Mouse (Mus musculus): ENCODE data around the gene Exoc3. TPM values are rescaled to one million over a fixed set of nuclear protein-coding genes. Genes with fewer than 3 reads are reported as not detected.

The Exoc3 gene
- polyA plus RNA-seq, 1 experiment: 40.4 TPM

DNA sequence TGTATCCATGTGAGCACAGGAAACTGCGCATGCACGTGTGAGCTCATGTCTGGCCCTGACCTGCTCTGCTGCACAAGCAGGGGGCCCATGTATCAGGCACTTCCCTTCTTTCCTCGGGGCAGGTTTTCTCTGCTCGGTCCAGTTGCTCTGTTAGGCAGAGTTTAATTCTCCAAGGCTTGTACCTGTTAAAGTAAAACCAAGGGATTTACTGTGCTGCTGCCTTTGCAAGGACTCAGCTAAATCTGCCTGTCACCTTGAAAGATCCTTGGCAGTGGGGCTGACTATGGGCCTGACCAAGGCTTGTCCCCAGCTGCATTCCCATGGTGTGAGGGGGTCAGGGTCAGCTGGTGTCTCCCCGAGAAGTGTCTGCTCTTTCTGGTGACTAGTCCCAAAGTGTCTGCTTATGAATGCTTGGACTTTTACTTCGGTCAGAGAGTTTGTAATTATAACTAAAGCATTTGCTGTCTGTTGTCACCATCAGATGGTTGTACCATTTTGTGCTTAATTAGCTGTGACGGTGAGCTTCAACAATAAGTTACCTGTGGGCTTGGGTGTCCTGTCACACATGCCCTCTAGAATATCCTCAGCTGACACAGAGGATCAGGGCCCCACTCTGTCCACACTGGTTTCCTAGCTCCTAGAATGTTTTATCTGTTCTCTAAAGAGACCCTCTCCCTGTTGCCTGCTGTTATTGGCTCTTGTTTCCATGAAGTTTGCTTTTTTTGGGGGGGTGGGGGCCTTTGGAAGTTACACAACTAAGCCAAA, 64.2 kb downstream of the Exoc3 start:
- no peak for DNase-seq (ENCODE audit: low read depth, low spot score)
- WGBS: 73% methylated on average over 7 of the region's 7 CpGs

DNA sequence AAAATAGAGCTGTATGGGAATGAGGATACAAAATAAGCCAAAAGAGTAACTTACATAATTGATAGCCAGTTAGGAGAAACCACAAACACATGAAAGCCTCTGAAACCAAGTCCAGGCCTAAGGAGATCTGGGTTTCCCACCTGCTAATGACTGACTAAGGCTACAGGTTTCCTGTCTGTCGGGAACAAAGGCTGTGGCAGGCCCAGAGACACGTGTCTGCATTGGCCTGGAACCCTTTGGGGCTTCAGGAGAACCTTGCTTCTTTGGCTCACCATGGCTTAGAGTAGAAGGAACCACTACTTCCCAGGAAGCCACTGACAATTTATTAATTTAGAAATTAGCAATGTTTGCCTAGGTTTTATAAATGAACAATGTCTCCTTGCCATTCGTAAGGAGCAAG, 65.2 kb downstream of the Exoc3 start:
- no peak for DNase-seq (ENCODE audit: low read depth, low spot score)
- WGBS: 71% methylated on average over 3 of the region's 3 CpGs

DNA sequence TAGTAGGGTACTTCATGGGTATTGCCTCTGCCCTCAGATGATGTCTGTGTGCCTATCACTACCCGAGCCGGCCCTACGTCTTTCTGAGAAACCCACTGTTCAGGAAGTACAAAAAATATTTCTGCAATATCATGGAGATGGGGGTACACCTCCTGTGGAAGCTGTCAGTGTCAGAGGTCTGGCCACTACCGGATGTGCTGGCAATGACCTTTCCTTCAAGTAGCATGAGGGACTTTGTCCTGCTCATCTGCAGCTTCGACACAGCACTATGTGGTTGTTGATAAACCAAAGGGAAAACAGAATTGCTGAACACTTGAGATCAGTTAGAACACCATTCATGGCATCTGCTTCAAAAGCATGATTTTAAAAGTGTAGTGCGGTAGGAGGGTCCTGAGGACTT, 67.7 kb downstream of the Exoc3 start:
- DNase-seq (ENCODE audit: low read depth, low spot score): no peak
- 90% methylated on average over 6 of the region's 6 CpGs for WGBS

- no peak for DNase-seq (ENCODE audit: low read depth, low spot score)
- 47% methylated on average over 7 of the region's 7 CpGs for WGBS
Observed at GRCm38 (mm10) chr13:74138906-74139647, 69.5 kb downstream of the Exoc3 start.

DNA sequence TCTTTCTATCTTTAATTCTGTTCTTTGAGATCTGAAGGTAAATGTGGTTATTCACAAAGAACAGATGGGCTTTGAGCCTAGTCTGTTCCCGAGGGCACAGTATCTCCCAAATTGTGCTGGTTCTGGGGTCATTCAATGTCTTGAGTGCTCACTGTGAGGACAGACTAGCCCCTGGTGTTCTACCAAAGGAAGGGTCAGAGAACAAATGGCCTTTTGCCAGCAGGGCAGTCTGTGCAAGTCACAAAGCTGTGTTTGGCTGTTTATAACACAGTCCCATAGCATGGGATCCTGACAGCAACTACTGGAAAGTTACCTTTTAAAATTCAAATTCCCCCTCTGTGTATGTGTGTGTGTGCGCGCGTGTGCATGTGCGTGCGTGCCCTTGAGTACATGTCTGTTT, 78.6 kb downstream of the Exoc3 start:
- WGBS: 93% methylated on average over 6 of the region's 6 CpGs
- no peak for DNase-seq (ENCODE audit: low read depth, low spot score)

DNA sequence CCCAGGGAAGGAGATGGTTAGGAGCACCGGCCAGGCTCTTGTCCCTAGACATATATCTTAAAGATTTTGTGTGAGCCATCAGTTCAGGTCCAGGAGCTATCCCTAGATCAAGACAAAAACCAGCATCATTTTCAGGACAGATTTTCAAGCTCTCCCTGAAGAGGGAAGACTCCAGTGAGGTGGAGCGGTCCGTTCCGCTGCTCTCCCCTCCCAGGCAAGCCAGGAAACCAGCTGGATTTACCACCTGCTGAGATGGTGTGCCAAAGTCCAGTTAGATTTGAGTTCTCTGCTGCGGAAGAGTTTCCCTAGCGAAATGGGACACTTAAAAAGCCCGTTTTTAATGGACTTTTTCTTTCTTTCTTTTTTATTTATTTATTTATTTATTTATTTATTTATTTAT, 81.0 kb downstream of the Exoc3 start:
- 38% methylated on average over 7 of the region's 7 CpGs for WGBS
- DNase-seq (ENCODE audit: low read depth, low spot score): no peak

DNA sequence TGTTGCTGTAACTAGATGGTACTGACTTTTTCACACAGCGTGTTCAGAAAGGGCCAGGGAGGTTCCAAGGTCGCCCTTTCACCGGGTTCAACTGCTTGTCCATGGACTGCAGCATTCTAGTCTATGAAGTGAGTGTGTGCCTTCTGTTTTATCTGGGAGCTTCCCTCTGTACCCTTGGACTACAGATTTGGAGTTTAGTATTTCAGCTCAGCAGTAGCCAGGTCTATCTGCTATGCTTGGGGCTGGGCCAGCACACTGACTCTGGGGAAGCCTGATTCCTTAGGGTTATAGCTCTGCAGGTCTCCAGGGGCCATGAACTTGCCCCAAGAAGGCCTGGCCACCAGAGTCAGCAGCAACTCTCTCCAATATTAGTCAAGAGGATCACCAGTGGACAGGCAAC, 85.9 kb downstream of the Exoc3 start:
- 88% methylated on average over 3 of the region's 3 CpGs for WGBS

DNA sequence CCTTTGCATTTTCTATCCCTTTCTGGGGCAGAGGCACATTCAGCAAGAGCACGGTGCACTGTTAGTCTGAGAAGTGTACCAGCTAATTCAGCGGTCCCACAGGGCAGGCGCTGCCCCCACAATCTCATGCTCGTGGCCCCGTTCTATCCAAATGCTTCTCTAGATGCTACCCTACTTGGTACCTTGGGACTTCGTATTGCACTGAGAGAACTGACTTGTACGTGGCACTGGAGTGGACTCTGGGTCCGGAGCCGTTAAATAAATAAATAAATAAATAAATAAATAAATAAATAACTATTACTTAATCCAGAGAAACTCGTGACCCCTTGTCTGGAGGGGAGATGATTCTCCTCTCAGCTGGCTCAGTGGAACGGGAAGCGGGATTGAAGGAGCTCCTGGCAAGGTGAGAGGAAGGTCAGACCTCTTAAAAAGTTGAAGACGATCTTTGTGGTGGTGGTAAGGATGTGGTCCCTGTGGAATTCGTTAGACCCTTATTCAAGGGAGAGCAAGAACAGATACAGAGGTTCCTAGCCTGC, 86.7 kb downstream of the Exoc3 start:
- no peak for DNase-seq (ENCODE audit: low read depth, low spot score)
- 63% methylated on average over 14 of the region's 14 CpGs for WGBS

More for the DNA sequence above, 85.9 kb downstream of the Exoc3 start:
- no peak for DNase-seq (ENCODE audit: low read depth, low spot score)

DNA sequence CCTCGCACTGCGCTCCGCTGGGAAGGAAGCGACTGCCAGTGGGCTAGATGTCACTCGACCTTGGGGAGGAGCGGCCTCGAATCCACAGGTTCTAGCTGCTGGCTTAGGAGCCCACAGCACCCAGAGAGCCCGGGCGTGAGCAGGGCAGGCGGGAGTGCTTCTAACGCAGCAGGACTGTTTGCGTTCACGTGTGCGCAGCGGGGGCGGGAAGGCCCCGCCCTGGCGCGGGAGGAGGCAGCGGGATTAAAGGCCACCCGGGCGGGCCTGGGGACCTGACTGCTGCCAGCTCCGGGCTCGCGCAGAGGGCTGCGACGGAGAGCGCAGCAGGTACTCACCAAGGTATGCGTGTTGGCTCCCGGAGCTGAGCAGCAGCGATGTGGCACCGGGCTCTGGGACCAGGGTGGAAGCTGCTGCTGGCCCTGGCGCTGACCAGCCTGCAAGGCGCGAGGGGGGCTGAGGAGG, 87.4 kb downstream of the Exoc3 start, which contains the start of gene Slc9a3:
Slc9a3 (plus strand) TSS at position 317 of the 462 bp plus-strand sequence.
- 3% methylated on average over 35 of the region's 35 CpGs for WGBS
- DNase-seq (ENCODE audit: low read depth, low spot score): no peak

Other genes with a start within 250 kb of the Exoc3 start
- gene Zdhhc11, start 244.9 kb downstream of the Exoc3 start, polyA plus RNA-seq (2012; rRNA removed): not detected in 2 replicates
- gene Tppp, start 199.3 kb downstream of the Exoc3 start, polyA plus RNA-seq (2012; rRNA removed): 16.1 and 20.9 TPM in 2 replicates
- gene Cep72, start 146.4 kb downstream of the Exoc3 start, polyA plus RNA-seq (2012; rRNA removed): 2.8 and 2.9 TPM in 2 replicates
- gene Slc9a3, start 87.3 kb downstream of the Exoc3 start, polyA plus RNA-seq (2012; rRNA removed): 17.0 and 89.2 TPM in 2 replicates
- 1.2 and 2.2 TPM in 2 replicates for gene Ahrr, start 83.6 kb upstream of the Exoc3 start, polyA plus RNA-seq (2012; rRNA removed)
- 212 and 237 TPM in 2 replicates for gene Pdcd6, start 108.8 kb upstream of the Exoc3 start, polyA plus RNA-seq (2012; rRNA removed)
- gene Sdha, start 141.5 kb upstream of the Exoc3 start, polyA plus RNA-seq (2012; rRNA removed): 152 and 235 TPM in 2 replicates
- gene Ccdc127, start 141.6 kb upstream of the Exoc3 start, polyA plus RNA-seq (2012; rRNA removed): 2.1 and 2.8 TPM in 2 replicates
- gene Lrrc14b, start 155.3 kb upstream of the Exoc3 start, polyA plus RNA-seq (2012; rRNA removed): 0.22 and 0.37 TPM in 2 replicates
- gene Zfp72, start 182.1 kb upstream of the Exoc3 start, polyA plus RNA-seq (2012; rRNA removed): 0.15 and 0.29 TPM in 2 replicates
- gene Ftl1-ps1, start 191.0 kb upstream of the Exoc3 start, polyA plus RNA-seq (2012; rRNA removed): 47.0 and 49.5 TPM in 2 replicates

Measured in large intestine, adult 2 months (tissue).